Comparison of ENCODE assay signal across 15 mouse cellular contexts in genomic region chr1:64655415-64655814, GRCm38 (mm10).
"Had no signal": no experiment of that assay in that cellular context is flagged by ENCODE, and none has a peak within 500 bp of the region (broad histone marks: within the 10 kb centered on the region; RNA-seq: fewer than 3 reads in every experiment).

No protein-coding gene starts in this region.

- H3K27me3 ChIP-seq: limb, embryonic 12.5 days; liver, embryonic 13.5 days; lung, embryonic 15.5 days; midbrain, embryonic 12.5 days had no signal

- H3K9ac ChIP-seq: limb, embryonic 12.5 days; liver, embryonic 13.5 days; liver, postnatal 0 days; lung, embryonic 15.5 days; midbrain, embryonic 12.5 days had no signal

- DNase-seq: kidney, adult 8-10 months; layer of hippocampus, adult 9-11 months; layer of hippocampus, postnatal 36 days; liver; liver, embryonic 13.5 days; liver, postnatal 0 days; lung, postnatal 14 days; right cerebral cortex, adult 18-20 months; right cerebral cortex, postnatal 25 days had no signal

- H3K27ac ChIP-seq: limb, embryonic 12.5 days; liver, embryonic 13.5 days; lung, embryonic 15.5 days; macrophage; midbrain, embryonic 12.5 days had no signal

- H3K9me3 ChIP-seq: limb, embryonic 12.5 days; liver, embryonic 13.5 days; lung, embryonic 15.5 days; midbrain, embryonic 12.5 days had no signal

- H3K4me1 ChIP-seq: liver, embryonic 13.5 days; lung, embryonic 15.5 days had no signal

- H3K4me2 ChIP-seq: limb, embryonic 12.5 days; liver, embryonic 13.5 days; lung, embryonic 15.5 days; midbrain, embryonic 12.5 days had no signal

- H3K4me3 ChIP-seq: limb, embryonic 12.5 days; liver, embryonic 13.5 days; lung, embryonic 15.5 days; megakaryocyte, embryonic 14.5 days; midbrain, embryonic 12.5 days had no signal

- H3K36me3 ChIP-seq: limb, embryonic 12.5 days; liver, embryonic 13.5 days; lung, embryonic 15.5 days; midbrain, embryonic 12.5 days had no signal

- ATAC-seq: intestine, postnatal 0 days; liver, postnatal 0 days had no signal
